Mouse (Mus musculus) frontal cortex, postnatal 10 days (tissue): ENCODE measurements around the gene Pik3ip1.
A peak's percentile ranks its signal among the peaks of the same experiment; 100 is the strongest.

ENCODE experiments used
- DNase-seq, 2 experiments: peaks; one replicate each; pipeline ENCODE4 v3.0.0; 2022; ENCODE audit warnings: low spot score in 2 of 2, mixed read lengths in 1 of 2

Gene Pik3ip1

DNA sequence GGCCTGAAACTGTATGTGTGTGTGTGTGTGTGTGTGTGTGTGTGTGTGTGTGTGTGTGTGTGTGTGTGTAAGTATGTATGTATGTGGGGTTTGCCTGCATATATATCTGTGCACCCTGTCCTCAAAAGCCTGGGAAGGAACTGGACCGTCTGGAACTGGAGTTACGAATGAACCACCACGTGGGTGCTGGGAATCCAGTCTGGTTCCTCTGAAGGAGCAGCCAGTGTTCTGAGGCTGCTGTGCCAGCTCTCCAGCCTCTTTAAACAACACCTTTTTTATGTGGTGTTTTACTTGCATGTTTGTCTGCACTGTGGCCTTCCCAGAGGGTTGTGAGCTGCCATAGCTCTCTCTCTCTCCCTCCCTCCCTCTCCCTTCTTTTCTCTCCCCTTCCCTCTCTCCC, 6.4 kb downstream of the Pik3ip1 start:
- DNase-seq: no peak

DNA sequence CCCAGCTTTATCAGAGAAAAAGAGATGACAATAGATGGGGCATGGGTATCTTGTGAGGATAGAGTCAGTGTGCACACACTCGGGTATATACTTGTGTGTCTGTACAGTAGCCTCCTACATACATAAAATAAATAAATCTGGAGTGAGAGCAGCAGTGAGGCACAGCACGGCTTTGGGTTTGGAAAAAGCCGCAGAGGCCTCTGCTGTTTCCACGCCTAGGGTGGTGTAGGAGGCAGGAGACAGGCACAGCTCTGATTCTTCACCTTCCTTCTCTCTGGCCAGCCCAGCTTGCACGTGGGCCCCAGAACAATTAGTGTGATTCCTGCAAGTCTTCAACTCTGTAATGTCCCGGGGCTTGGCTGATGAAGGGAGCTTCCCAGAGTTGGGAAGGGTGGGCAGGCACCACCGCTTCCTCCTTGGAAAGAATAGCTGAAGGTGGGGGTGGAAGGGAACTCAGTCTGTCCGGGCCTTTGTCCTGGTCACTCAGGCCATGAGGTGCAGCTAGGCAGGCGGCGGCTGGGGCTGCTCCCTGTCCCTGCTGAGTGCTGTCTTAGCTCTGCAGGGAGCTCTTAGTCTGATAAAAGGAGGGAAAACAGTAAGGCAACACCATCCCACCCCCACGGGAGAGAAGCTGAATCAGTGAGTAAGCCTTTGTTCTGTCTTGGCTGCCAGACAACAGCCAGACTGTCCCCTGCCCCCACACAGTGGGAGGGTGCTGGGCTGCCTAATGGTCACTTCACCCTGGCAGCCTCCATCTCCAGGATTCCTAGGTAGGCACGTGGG, 7.2 kb downstream of the Pik3ip1 start:
- peak in 1 of 2 experiments; percentile 76 for DNase-seq

DNA sequence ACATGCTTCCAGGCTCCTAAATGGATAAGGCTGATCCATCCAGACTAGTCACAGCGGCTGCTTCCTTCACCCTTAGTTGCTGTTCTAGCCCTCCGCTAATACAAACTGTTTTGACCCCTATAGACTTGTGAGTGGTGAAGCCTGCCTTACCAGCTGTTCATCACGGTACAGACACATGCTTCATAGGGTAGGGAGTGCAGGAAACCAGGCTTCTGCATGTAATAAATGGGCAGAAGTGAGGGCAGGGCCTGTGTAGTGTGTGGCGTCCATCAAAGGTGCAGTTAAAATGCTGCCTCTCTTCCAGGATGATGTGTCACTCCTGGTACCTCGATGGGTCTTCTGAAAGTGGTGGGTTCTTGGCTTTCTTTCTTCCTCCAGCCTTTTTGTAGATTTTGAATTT, 7.8 kb downstream of the Pik3ip1 start:
- no peak for DNase-seq

DNA sequence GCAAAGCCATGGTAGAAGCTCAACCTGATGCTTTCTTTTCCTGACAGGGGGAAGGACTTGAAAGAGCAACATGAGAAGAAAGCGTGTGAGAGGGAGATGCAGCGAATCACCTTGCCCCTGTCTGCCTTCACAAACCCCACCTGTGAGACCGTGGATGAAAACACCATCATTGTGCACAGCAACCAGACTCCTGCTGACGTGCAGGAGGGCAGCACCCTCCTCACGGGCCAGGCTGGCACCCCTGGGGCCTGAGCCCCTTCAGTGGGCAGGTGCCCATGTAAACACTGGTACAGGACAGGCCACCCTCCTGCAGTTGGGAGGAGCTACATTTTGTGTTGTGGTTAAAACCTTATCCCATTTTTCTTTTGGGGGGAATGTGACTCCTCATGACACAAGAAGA, 11.3 kb downstream of the Pik3ip1 start:
- no peak for DNase-seq

DNA sequence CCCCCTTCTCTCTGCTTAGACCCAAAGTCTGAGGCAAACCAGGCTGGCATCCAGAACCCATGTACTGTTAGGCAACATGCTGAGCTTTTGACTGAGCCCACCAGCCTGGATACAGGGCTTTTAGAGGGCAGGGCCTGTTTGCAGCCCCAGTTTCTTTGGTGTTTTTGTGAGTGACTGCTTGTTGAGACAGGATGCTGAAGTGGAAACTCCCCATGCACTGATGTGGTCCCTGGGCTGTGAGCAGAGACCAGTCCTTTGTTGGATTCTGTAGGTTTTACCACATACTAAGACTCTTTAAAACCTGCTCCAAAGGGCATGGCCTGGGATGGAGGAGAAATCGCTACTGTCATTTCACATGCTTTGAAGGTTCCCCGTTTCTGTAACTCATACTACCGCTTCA, 14.7 kb downstream of the Pik3ip1 start:
- no peak for DNase-seq

DNA sequence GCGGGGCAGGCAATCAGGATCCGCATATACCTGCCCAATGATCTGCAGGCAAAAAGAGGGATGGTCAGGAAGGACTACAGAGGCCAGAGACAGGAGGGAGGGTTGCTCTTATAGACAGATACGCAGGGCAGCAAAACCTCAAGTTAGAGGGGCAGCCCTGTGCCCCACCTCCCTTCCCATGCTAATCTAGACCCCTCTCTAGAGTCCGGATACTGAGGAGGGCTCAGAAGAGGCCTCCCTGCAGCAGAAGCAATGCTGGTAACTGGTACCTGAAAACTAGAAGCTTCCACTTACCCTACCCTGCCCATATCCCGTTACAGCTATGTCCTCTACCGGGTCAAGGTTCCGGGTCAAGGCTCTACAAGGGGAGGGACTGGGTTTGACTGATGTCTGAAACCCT, 16.1 kb downstream of the Pik3ip1 start:
- DNase-seq: no peak

DNA sequence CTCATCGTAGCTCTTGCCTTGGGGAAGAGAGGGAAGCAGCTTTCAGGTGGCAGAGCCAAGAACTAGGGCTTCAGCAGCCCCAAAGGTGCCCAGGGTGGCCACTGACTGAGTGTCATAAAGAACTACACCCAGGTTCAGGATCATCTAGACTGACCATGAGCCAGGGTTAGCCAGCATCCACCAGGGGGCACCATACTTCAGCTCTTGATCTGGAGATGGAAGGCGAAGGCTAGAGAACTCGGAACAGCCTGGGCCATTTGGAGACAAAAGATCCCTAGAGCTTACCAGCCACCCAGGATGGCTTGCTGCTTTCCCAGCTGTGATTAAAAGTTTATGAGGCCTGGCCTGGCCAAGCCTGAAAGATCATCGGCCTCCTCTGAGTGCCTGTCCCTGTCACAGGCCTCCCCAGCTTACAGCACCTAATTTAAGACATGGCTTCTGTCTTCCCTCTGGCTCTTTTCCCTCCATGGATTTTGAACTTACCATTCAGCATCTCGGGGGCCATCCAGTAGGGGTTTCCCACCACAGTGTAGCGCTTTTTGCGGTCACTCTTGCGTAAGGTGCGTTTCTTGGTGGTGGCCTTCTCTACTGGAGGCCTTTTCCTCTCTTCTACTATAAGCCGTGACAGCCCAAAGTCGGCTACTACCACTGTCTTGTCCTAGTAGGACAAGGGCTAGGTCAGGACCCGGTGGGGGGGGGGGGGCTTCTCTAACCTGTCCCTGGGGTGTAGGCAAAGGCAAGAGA, 17.1 kb downstream of the Pik3ip1 start:
- DNase-seq: peak; percentile 60 to 78

DNA sequence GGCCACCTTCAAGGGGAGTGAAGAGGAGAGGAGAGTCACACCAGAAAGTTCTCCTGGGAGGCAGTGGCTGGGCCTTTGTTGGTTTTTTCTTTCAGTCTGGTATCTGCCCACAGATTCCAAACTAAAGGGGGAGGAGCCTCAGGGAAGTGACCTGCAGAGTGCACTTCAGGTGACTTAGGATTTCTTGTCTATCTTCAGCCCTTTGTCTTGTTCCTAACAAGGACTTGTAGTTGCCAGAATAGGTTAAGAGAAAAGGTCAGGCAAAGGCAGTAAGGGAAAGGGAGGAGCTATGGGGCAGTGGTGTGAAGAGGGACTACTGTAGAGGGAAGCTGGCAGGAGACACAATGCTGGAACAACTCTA, 17.6 kb downstream of the Pik3ip1 start:
- DNase-seq: no peak

DNA sequence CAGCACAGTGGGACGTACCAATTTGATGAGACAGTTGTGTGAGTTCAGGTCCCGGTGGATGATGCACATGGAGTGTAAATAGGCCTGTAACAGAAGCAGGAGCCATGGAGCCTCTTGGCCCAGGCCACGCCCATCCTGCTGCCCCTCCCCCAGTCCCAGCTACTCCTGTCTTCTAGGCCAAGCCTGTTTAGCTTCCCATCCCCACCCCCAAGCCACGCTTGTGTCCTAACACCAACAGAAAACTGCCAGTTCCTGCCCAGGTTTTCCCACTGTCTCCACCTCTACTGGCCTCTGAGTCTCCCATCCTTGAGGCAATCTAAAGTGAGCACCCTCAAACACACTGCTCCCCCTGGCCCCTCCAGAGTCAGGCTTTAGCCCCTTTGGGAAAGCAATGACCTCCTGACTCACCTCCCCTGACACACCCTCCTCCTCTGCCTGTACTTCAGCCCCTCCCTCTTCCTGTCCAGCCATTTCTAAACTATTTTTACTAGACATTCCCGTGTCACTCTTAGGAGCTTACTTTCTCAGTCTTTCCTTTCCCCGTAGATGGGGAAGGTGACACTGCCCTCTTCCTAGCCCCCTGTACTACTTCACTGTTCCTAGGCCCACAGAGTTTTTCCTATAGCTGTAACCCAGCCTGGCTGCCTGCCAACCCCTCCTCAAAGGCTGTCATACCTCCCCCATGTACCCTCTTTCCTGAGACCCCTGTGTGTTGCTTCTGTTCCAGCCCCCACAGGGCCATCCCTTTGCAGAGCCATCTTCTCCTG, 18.6 kb downstream of the Pik3ip1 start:
- DNase-seq: no peak

DNA sequence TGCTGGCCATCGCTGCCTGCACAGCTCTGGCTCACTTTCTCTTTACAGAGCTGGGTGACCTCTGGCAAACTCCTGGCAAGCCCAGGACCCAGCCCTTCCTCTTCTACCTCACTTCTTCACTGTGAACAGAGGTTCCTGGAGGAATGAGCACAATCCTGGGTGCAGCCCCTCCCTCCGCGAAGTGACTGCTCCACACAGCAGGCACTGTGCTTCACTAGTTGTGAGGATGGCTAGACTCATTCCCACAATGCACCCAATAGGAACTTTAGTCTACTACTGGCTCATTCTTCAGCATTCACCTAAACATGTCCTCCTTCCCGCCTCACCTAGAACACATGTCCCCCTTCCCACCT, 19.1 kb downstream of the Pik3ip1 start:
- no peak for DNase-seq

DNA sequence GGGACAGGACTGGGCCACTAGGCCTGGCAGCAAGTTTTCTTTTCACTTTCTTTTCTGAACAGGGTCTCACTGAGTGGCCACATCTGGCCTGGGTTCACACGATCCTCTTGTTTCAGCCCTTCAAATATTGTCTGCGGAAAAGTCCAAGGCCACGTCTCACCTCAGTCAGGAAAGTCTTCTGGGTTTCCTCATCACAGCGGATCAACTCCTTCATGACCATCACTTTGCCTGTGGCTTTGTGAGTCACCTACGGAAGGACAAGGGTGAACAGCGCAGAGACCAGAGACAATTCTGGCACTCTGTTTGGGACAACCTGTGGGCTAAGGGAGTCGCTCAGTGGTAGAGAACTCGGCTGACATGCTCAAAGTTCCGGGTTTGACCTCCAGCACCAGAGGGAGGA, 21.9 kb downstream of the Pik3ip1 start:
- DNase-seq: no peak

DNA sequence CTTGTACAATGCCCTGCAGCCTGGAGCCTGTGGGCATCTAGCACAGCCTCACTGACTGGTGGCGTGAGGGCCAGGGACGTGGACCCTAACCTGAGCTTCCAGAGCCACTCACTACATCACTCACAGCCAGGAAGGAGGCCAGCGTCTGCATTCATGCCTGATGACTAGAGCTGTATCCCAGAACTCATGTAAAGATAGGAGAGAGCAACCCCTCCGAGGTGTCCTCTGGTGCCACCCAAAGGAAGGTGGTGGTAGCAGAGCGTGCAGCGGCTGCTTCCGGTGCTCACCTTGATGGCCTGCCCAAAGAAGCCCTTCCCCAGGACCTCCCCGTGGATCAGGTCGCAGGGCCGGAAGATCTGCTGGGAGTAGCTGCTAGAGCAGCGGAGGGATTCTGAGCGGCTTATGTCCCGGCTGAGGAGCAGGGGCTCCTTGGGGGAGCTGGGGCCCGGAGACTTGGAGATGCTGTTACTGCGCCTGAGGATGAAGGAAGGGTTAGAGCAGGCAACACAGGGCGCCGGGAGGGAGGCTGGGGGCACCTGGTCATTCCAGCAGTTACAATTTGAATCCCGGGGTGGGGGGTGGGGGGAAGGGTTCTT, 22.9 kb downstream of the Pik3ip1 start:
- DNase-seq: no peak

DNA sequence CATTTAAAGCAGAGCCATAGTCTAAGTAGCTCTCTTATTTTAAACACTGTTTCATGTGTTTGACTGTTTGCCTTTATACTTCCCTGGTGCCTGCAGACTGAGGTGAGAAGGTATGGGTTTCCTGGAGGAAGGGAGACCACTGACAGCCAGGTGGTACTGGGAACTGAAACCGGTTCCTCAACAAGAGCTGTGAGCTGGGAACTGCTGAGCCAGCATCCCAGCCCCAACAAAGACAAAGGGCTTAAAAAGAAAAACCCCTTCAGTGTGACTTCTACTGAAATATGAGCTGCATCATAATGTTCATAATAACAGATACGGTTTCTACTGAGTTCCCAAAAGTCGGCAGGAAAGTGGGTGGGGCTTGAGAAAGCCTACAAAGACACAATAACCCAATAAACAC, 32.7 kb downstream of the Pik3ip1 start:
- DNase-seq: no peak

DNA sequence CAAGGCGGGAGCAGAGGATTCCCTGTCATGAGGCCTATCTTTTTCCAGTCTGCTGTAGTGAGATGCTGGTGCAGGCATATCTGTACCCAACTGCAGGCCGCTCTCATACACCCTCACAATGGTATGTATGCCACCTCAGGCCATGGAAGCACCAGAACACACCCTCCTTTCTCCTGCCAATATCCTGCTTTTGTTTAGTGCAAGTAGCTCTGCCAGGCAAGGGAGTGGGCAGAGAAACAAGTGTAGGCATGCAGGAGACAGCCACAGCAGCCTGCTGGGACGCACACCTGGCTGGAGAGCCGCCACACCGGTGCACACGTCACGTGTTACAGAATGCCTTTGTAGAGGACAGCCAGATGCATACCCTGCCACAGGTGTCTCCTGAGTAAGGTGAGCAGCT, 36.2 kb downstream of the Pik3ip1 start:
- DNase-seq: no peak

DNA sequence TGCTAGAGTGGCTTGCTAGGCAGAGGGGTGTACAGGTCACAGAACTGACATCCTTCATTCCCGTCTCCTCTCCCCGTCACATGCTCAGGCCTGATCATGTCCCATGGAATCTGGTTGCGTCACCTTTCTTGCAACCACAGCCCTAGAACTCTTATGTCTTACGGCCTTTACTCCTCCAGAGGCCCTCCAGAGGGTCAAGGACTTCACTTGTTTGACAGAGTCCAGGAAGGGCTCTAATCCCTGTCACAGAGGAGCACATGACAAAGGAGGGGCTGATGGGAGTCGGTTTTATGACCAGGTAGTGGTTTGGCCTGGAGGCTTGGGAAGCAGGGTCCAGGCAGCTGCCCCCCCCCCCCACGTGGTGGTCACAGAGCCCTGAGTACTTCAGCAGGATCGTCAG, 38.8 kb downstream of the Pik3ip1 start:
- DNase-seq: no peak

DNA sequence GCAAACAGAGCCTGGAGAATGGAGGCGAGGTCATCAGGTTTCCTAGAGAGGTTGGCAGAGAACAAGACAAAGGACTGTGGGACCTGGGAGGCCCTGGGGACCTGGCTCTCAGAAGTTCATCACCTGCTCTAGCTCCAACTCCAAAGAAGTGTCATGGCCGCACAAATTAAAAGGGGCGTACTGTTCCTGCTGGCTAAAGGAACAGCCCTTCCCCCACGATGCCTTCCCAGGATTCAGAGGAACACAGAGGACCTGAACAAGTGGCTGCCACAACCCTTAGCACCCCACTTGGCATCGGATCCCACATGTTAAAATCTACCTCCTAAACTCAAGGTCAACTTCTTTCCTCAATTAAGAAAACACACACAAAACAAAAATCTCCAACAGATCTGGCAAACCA, 39.2 kb downstream of the Pik3ip1 start:
- DNase-seq: no peak

DNA sequence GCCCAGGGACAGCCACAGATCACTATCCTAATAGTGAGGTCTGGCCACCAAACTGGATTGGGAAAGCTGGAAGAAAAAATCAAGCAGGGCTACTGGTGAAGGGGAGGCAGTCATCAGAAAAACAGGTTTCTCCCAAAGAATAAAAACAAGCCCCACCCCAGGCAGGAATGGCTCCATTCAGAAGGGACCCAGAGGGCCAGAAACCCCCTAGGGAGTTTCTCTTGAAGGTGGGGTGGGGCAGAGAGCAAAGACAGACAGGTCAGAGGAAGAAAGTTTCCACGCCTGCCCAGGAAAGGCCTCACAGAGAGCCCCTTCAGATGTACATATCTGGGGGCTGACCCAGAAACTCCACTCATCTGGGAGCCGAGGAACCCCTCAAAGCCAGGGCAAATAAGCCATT, 40.0 kb downstream of the Pik3ip1 start:
- DNase-seq: no peak

DNA sequence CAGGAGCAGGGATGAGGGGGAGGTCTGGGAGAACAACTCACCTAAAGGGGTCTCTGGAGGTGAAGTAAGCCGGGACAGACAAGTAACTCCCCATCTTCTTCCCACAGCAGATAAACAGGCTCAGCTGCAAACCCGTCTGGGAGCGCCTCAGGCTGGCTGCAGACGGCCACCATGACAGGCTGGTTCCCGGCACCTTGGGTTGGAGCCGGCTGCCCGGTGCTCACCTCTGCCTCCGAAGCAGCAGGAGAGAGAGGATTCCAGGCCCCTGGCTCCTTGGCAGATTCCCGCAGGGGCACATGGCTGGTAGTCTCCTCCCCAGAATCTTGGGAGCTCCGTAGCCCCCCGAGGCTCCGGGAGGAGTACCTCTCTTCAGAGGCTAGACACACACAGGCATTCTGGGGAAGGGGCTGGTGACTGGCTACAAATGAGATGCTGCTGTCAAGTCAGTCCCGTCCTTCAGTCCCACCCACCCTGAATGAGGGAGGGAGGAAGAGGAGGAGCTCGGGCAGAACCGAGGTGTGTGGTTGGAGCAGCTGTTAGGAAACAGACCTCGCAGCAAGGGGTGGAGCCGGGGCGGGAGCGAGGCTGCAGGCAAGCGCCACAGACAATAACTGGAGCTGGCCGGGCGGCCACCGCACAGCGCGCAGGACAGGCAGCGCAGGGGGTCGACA, 40.9 kb downstream of the Pik3ip1 start:
- peak; percentile 83 to 87 for DNase-seq

DNA sequence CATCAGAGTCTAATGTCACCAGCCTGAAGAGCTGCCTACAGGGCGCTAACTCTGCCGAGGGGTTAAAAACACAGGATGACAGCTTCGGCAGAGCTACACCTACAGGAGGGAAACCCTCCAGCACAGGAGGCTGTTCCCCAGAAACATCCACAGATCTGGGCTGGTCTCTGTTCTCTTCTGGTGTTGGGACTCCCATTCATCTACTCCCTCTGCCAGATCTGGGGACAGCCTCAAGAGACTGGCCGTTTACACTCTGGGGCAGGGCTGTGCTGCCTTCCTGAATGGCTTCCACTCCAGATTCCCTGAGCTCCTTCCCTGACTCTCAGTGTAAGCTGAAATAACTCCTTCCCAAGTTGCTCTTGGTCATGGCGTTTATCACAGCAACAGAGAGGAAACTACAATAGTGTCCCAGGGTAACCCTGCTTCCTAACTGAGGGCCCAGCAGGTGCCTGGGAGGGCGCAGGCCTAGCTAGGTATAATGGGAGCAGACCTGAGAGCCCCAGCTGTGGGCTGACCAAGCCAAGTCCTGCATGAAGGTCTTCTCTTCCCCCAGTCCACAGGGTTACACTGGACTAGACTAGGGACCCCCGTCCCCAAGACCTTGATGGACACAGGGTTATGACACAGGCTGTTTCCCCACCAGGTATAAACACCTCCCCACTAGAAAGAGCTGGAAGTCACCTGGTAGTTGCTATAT, 41.5 kb downstream of the Pik3ip1 start:
- DNase-seq: no peak

DNA sequence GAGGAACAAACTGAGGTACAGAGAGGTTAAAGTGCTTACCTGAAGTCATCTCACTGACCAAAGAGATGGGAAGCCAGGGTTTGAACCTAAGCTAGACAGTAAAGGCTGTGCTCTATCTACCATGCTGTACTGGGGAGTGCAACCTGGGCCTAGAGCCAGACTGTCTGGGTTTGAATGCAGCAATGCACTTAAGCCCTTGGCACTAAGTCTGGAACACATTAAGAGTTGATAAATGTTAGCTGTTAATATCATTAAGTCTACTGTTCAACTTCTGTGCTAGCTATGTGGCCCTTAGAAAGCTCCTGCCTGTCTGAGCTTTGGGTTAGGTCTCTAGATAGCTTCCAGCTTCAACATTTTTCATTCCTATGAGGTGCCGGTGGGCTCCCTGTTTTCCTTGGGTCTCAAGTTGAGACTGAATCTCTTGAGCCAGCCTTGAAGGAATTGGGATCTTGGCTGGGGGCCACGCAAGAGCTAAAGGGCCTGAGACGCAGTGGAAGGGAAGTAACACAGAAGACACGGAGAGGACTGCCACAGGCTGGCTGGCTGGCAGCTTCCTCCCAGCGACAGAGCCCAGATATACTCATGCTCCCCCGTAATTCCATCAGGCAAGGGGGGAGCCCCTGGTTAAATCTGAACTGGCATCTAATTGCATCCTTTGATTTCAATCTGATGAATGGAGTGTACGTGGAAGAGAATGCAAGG, 43.5 kb downstream of the Pik3ip1 start:
- DNase-seq: no peak

DNA sequence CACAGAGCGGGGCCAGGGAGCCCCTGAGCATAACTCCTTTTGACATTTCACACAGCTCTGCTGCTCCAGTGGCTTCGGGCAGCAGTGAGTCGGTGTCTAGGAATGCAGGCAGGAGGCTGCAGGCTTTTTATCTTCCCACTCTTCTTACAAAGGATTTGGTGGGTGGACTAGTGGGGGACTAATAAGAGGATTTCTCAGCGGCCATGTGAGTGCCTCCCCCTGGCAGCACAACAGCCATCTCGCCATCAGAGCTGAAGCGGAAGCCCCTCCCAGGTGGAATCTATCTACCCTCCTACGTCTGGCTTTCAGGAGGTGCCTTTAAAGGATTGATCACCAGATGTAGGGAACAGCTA, 44.1 kb downstream of the Pik3ip1 start:
- no peak for DNase-seq
